Mouse (Mus musculus): ENCODE results near the gene Slc1a2. TPM values are rescaled to one million over a fixed set of nuclear protein-coding genes. Genes with fewer than 3 reads are reported as not detected.

Slc1a2 gene
- polyA plus RNA-seq, 1 experiment from 2014 or later, result 18.3 TPM

Other genes with a start within 250 kb of the Slc1a2 start
- gene Fjx1, start 206.2 kb upstream of the Slc1a2 start, polyA plus RNA-seq (2015; fragmentation: Nextera tagmentation; extraction: Ambion mirVana), result 24.8 and 26.3 TPM in 2 replicates
- 12.4 and 13.1 TPM in 2 replicates for gene Pamr1, start 108.6 kb upstream of the Slc1a2 start, polyA plus RNA-seq (2015; fragmentation: Nextera tagmentation; extraction: Ambion mirVana)
- gene Cd44, start 243.0 kb downstream of the Slc1a2 start, polyA plus RNA-seq (2015; fragmentation: Nextera tagmentation; extraction: Ambion mirVana), result 4.7 and 5.1 TPM in 2 replicates